Mouse (Mus musculus) stomach, postnatal 0 days (tissue): ENCODE results near the gene Alkbh6.

Source experiments
- CTCF ChIP-seq: IDR thresholded peaks from 2 replicates; pipeline ENCODE4 v1.5.1; 2016; ENCODE audit warnings: antibody characterized with exemption, low read depth, mild to moderate bottlenecking, moderate library complexity
- EP300 ChIP-seq: optimal IDR thresholded peaks from 2 replicates; pipeline ENCODE3; 2016; ENCODE audit warnings: antibody characterized with exemption

DNA sequence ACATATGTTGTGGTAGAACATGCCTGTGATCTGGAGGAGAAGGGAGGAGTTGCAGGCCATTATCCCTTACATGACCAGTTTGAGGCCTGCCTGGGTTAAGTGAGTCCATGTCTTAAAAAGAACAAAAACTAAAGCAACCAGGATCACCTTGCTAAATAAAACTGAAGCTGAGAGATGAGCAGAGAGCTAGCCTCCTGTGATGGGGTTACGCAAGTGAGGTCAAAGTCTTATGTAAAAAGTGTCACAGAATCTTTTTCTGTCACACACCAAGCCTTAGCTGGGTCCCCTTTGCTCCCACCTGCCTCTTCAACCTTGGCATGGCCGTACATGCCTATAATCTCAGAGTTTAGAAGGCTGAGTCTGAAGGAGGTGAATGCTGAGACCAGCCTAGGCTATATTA lies 12.4 kb downstream of the Alkbh6 start:
- TF ChIP-seq CTCF (no peak), EP300 (no peak)
